Mouse (Mus musculus) frontal cortex, adult 2 months (tissue): ENCODE data around the gene Uckl1. TPM values are rescaled to one million over a fixed set of nuclear protein-coding genes. Genes with fewer than 3 reads are reported as not detected.

ENCODE experiments used
- DNase-seq, 2 experiments: peaks; one replicate each; pipeline ENCODE4 v3.0.0; 2022; ENCODE audit warnings: low spot score in 1 of 2; ENCODE audit errors: extremely low spot score in 1 of 2
- polyA plus RNA-seq: library from polyadenylated mRNA; depleted of rRNA; stranded (reverse); fragments of >200 nt; gene quantifications from 2 replicates; pipeline ENCODE4 v1.2.3, GENCODE M21; 2012

Uckl1 gene
- polyA plus RNA-seq, 1 experiment = 149 TPM

DNA sequence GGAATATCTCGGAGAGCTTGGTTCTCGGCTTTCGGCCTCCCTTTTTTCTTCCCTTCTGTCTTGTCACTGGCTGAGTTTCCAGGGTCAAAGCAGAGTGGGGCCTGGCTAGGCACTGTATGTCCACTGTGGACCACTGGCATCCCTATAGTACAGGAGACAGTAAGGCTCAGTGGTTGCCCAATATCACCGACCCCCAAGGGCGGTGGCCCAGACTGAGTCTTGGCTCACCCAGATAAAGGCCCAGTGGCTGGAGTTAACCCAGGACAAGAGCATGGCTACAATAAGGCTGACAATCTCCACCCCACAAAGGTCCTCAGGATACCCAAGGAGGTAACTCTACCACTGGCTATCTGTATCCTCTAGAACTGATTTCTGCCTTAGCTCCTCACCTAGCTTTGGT lies 5.8 kb upstream of the Uckl1 start:
- no peak for DNase-seq

DNA sequence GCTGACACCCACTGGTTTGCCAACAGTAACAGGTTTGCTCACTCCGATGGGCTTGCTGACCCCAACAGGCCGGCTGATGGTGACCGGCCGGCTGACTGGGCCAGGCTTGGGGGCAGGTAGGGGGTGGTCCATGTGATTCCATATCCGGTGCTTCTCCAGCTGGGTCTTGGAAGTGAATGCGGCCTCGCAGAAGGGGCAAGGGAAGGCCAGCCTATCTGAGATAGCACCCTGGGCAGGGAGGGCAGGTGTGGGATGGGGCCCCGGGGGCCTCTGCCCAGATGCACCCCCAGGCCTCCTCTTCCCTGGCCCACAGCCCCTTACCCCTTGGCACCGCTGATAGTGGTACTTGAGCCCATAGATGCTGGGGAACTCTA lies 5.0 kb upstream of the Uckl1 start:
- no peak for DNase-seq

DNA sequence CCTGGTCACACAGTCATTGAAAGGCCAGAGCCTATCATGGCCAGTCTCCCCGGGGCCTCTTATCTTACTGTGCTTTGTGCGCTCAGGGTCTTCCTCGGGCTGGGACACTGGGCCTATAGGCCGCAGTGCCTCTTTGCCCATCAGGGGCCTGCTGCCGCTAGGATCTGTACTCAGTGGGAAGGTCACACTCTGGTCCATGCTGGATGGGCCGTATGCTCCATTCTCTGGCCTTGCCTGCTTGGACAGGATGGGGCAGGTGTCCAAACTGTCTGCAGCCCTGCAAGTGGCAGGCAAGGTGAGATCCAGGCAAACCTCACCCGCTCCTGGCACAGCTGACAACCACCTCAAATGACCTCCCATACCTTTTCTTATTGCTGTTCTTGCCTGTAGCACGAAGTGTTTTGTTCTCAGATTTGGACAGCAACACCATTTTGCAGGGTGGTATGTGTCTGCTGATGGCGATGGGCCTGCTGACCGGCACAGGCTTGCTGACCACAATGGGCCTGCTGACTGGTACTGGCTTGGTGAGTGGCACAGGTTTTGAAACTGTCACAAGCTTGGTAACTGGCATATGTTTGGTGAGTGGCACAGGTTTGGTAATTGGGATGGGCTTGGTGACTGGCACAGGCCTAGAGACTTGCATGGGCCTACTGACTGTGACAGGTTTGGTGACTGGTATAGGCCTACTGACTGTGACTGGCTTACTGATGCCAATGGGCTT lies 4.5 kb upstream of the Uckl1 start:
- DNase-seq = no peak

- no peak for DNase-seq
These were observed 3.6 kb upstream of the Uckl1 start for GRCm38 (mm10) chr2:181588229-181588780.

DNA sequence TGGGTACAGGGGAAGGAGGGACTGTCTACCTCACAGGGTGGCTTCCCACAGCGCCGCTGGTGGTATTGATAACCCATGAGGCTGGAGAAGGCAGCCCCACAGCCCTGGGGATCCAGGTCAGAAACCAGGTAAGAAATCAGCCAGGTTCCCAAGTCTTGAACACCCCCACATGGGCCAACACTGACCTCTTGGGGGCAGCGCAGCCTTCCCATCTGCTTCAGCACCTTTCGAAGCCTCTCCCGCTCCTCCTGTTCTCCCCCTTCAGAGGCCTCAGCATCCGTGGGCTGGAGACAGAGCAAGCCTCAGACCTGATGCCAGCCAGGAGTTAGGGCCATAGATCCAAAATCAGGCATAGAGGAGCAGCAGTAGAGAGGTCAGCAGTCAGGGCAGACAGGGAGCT lies 3.1 kb upstream of the Uckl1 start:
- DNase-seq = no peak

DNA sequence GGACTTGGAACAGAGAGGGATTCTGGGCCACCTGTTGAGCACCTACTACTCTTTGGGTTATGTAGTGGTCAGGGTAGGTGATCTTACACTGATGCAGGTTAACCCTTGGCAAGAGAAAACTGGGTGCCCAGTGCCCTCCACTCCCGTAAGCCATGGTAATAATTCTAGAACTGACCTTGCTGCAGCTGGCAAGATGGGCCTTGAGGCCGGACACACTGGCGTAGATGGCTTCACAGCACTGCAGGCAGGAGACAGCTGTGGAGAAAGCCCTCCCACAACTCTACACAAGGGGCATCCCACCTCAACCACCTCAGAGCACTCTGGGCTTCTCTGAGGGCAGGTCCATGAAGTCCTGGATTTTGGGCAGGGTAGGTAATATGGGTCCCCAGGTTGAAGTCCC lies 1.4 kb upstream of the Uckl1 start:
- no peak for DNase-seq

DNA sequence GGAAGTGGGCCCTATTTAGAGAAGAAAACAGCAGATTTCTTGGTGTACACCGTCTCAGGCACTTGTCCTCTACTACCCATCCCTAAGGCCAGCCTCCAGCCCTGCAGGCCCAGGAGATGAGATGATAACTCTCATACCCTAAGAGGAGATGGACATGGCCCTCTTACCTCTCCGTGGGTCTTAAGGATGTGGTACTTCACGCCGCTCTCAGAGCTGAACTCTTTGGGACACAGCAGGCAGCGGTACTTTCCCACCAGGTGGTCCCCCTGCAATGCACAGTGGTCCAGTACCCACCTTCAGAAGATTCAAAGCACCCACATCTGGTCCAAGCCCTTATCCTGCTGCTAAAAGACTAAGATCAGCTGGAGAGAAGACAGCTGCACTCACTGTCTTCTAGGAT lies 814 bp upstream of the Uckl1 start:
- DNase-seq = no peak

DNA sequence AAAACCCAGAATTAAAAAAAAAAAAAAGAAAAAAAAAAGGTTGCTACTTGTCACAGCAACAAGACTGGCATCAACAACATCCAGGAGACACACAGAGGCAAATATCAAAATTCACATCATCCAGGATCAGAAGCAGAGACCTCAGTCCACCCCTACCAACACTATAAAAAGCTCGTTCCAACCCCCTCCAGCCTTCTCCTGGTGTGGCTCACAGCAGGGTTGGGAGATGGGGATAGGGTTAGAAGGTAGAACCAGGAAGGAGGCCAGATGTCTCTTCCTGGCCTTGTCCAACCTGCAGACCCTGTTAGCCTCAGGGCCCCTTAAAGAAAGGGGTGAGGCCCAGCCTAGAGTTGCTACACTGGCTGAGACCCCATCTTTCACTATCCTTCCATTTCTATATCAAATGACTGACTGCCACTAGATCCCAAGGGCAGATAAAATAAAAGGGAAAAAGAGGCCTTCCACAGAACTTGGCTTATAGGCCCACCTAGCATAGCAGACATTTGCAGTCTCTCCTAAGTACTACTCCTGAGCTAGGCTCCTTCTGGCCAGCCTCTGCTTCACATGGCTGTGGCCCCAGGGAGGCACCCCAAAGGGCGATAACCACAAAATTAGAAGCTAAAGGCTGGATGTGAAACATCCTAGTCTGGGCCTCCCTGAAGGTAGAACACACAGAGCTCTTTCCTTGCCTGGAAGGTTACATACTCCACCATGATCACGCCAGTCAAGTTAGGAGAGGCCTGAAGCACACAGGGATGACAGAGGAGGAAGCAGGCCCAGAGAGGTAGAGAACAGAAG lies 1.0 kb downstream of the Uckl1 start:
- DNase-seq = no peak

DNA sequence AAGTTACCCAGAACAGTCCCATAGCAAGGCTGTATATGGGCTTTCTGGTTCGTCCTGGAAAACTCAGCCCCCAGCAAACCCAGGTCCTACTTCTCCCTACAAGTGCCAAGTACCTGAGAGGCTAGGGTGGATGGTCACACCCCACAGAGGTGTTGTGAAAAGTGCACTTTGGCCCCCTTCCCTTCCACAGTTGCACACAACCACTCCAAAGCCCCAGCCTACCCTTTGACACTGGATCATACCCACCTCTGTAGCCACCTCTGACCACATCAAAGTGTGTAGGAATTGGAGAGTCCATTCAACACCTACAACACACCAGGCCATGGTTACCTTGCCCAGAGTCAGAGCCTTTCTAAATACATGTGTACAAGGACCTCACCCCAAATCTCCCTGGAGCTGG lies 1.8 kb downstream of the Uckl1 start:
- no peak for DNase-seq

DNA sequence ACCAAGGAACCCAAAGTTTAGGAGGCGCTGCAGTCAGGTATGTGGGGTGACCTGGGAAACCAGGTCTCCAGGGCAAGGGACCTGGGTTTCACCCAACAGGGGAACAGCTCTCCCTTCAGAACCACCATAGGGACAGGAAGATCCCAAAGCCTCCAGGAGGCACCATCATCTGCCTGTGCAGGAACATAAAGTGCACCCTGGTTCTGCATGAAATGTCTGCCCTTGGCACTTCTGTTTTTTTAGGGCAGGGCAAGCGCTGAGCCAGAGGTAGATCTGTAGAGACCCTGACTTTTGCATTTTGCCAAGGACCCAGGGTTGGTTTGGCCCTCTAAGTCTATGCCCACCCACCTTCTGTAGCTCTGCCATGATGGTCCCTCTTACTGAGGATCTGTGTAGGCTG lies 2.3 kb downstream of the Uckl1 start:
- DNase-seq = no peak

- peak in 1 of 2 experiments; percentile 89 for DNase-seq
These were observed 3.1 kb downstream of the Uckl1 start for GRCm38 (mm10) chr2:181581402-181582120.

DNA sequence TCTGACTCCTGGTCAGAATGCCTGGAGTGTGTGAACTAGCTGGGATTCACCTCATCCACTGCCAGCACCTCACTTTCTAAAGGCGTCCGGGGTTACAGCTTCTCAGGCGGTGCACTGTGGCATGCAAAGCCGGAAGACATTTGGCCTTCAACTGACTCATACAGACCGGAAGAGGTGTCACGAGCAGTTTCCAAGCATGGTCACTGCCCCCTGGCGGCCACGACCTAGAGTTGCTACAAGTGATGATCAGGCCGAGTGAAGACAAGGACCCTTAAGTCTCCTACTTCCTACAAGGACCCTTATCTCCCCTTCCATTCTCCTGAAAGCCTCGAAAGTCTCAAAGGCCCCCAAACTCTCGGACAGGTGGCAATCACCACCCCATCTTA lies 3.7 kb downstream of the Uckl1 start:
- peak; percentile 74 to 84 for DNase-seq

GRCm38 (mm10) chr2:181580131-181580772 lies 4.4 kb downstream of the Uckl1 start:
- DNase-seq = no peak

DNA sequence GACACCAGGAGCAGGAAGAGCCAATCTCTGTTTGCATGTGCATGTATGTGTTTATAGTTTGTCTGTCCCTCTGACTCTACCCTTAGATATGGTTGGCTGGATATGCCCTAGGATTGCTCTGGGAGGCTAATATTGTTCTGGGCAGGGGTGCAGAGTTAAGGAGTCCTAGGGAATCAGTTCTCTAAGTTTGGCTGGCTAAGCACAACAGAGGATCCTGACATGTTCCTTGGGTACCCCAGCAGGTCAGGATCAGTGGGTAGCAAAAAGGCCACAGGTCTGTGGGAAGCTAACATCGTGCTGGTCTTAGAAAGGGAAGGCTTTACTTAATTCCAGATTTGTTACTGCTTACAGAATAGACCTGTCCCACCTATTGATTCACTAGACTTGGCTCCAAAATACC lies 5.0 kb downstream of the Uckl1 start:
- no peak for DNase-seq

DNA sequence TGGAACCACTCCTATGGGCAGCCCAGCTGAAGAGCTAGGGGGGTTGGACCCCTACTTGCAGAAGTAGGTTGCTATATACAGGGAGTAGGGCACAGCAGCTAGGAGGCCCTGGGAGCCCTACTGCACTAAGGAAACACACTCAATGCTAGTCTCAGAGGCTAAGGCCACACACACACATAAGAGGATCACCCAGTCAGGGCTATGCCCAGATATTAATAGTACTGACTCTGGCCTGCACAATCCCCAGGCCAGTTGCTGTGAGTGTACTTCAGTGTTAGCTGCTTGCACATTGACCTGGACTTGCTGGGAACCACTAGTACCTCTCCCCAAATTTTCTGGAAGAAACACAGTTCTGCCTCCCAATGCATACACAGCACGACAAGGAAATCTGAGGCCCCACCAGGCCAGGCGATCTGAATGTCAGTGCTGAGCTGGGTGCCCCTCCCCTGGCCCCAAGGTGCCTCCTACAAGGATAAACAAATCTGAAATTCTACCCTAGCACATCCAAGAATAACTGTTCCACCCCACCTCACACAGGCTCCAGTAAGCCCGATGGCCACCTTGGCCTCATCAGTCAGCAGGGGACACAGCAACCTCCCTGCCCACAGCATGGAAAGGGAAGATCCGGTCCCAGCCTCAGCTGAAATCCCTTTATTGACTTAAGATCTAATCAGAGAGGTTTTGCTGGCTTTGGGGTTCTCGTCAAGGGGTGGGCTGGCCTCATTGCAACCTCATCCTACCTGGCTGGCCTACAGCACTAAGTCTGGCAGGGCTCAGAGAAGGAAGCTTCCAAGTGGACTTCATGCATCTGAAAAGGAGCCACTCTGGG lies 5.7 kb downstream of the Uckl1 start:
- DNase-seq = no peak

GRCm38 (mm10) chr2:181577981-181578581 lies 6.6 kb downstream of the Uckl1 start:
- DNase-seq = peak in 1 of 2 experiments; percentile 47

DNA sequence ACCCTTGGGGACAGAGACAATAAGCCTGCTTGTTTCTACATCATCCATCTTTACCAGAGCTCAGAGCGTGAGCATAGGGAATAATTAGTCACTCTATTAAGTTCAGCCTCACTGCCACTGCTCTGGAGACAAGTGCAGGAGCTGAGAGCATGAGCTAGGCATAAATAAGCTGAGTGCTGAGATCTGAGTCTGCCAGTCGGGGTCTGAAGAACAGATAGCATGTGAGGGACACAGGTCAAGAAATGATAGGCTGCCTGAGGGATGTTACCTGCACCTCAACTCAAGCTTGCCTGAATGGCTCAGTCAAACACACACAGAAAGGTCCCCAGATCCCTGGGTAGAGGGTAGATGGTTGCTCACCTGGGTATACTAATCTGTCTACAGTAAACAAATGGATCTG lies 7.6 kb downstream of the Uckl1 start:
- no peak for DNase-seq

DNA sequence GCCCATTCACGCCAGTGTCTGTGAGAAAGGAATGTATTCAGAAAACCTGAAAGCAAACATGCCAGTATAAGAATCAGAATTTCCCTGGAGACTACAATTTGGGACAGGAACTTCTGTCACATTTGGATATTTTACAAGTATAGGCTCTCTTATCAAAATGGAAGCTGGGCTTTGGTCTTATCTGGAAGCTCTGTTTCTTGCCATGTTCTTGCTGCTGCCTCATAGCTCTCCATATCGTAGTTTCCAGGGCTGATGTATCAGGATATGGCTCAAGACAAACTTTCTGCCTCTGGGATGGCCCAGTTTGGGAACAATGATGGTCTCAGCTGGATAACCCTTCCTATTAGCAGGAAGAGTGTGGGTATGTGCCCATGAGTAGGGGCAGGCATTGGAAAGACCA lies 8.1 kb downstream of the Uckl1 start:
- DNase-seq = no peak

DNA sequence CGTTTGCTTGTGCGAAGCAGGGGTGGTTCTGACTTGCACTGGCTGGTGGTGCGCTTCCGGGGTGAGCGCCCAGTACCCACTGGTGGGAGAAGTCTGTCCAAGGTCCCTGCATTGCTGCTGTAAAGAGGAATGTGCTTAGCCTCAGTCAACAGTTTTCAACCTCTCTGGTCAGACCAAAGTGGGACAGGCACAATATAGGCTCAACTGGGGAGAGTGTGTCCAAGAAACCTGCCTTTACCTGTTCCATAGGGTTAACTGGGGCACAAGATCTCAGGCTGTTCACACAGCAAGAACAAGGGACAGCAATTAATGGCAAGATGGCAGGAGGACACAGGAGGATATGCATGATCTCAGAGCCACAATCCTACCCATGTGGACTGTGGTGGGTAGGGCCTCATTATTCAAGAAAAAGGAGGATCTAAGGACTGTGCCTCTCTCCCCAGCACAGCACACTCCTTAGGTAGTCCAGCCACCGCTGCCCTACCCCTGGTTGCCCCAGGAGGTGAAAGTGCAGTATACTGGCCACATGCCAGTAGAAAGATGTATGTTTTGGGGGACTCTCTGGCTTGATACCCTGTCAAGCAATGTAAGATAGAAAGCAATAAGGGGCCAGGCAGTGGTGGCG lies 9.7 kb downstream of the Uckl1 start:
- DNase-seq = no peak
